Mouse (Mus musculus): ENCODE data around the gene Gm49325. TPM values are rescaled to one million over a fixed set of nuclear protein-coding genes. Genes with fewer than 3 reads are reported as not detected.
"Not testable (repeated sequence)": the region's sequence is repeated elsewhere in the genome, so short reads cannot be mapped to it uniquely, and the experiment has no call there.

Gm49325 gene
- polyA plus RNA-seq, 1 experiment from 2014 or later: not detected

DNA sequence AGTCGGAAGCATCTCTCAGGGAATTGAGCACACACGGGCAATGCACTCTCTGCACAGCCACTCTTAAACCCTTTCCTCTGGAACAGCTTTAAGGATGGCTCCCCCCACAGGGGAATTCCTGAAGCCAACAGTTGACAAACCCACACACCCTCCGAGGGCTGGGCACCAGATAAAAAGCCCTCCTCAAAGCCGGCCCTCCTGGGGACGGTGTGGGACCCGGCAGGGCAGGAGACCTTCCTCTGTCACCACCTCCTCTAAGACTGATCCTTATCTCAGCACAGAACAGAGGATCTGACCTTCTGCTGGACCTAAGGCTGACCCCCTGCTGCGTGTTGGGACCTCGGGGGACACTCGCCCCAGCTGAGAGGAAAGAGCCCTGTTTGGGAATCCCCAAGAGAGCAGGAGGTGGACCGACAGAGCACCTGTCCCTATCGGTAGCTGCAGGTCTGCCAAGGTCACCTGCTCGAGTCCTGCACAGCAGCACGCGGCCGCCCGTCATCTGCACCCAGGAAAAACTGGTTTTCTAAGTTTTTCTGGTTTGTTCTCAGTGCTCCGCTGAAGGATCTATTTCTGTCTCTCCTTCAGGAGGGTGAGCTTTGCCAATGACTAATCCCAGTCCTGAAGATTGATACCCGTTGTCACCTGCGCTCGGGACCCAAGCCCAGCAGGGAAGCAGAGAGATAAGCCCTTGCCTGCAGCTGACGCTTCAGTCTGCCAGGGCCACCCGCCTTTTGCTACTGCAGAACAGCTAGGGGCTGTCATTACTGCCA, 80.1 kb downstream of the Gm49325 start, which contains the start of gene Tspear:
Gene Tspear (plus strand): TSS at position 675 of the 770 bp plus-strand sequence.
- Histone ChIP-seq H3K36me3 (ENCODE audit: control insufficient read depth, insufficient read depth, low read length) (no peaks in the 10 kb centered on the region), H3K4me2 (ENCODE audit: low read depth, low read length, severe bottlenecking) (no peak within 1 kb of the TSS), H3K4me1 (replicated peaks; ENCODE audit: control insufficient read depth, insufficient read depth, low read length) (peaks cover 4% of the 10 kb centered on the region; the same call in 1 of the 2 replicates), H3K4me3 (ENCODE audit: low read depth, low read length) (no peak within 1 kb of the TSS), H3K9me3 (ENCODE audit: control insufficient read depth, low read length) (no peaks in the 10 kb centered on the region), H3K27me3 (ENCODE audit: control insufficient read depth, insufficient read depth, low read length) (peaks cover 13% of the 10 kb centered on the region), H3K9ac (ENCODE audit: low read length) (no peak within 1 kb of the TSS), H3K27ac (ENCODE audit: low read depth, low read length) (no peak within 1 kb of the TSS)
- DNase-seq (ENCODE audit: low spot score): peak; percentile 50
- no peak for ATAC-seq (replicated peaks; ENCODE audit: low FRiP score)
- 4% methylated on average over 22 of the region's 22 CpGs for WGBS

DNA sequence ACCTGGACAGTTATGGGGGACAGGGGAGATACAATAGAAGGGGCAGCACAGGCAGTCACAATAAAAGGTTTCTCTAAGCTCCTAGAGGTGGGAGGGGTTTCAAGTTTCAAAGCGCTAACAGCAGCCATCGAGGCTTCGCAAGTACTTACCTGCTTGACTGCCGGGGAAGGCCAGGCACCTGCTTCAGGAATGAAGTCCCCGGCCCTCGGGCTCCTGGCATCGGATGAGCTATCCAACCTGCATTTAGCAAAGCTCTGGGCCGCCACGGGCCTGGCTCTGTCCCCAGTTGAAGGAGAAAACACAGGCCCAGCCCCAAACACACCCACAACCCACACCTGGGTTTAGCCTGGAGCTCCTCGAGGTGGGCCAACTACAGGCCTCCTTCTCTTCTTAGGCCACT, 81.0 kb downstream of the Gm49325 start:
- 29% methylated on average over 10 of the region's 10 CpGs for WGBS
- H3K27me3 ChIP-seq (ENCODE audit: control insufficient read depth, insufficient read depth, low read length): peaks cover 13% of the 10 kb centered on the region
- H3K4me3 ChIP-seq (ENCODE audit: low read depth, low read length): no peak overlapping the region
- no peak overlapping the region for H3K27ac ChIP-seq (ENCODE audit: low read depth, low read length)
- no peaks in the 10 kb centered on the region for H3K36me3 ChIP-seq (ENCODE audit: control insufficient read depth, insufficient read depth, low read length)
- no peak overlapping the region for H3K4me2 ChIP-seq (ENCODE audit: low read depth, low read length, severe bottlenecking)
- no peak overlapping the region for H3K9ac ChIP-seq (ENCODE audit: low read length)
- ATAC-seq (replicated peaks; ENCODE audit: low FRiP score) (no peak), DNase-seq (ENCODE audit: low spot score) (no peak)
- no peaks in the 10 kb centered on the region for H3K9me3 ChIP-seq (ENCODE audit: control insufficient read depth, low read length)
- peaks cover 4% of the 10 kb centered on the region; the same call in 1 of the 2 replicates for H3K4me1 ChIP-seq (replicated peaks; ENCODE audit: control insufficient read depth, insufficient read depth, low read length)

DNA sequence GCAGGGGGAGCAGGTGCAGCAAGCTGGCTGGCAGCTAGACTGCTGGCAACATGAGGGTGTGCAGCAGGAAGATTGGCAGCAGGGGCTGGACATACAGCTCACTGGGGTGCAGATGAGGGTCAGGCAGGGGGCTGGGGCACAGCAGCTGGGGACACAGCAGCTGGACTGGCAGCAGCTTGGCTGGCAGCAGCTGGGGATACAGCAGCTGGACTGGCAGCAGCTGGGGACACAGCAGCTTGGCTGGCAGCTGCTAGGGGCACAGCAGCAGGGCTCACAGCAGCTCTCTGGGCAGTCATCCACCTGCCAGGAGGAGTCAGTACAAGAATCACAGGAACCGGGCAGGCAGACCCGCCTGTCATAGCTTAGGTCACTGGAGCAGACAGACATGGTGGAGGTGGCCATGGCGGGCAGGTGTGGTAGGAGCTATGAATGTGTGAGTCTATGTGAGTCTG, 84.4 kb downstream of the Gm49325 start, which contains the start of gene Gm19402:
Gene Gm19402 (minus strand): TSS at position 402 of the 452 bp plus-strand sequence.
- peaks cover 13% of the 10 kb centered on the region for H3K27me3 ChIP-seq (ENCODE audit: control insufficient read depth, insufficient read depth, low read length)
- DNase-seq (ENCODE audit: low spot score): not testable (repeated sequence)

More for the DNA sequence above, 84.4 kb downstream of the Gm49325 start, which contains the start of gene Gm19402:
- not testable (repeated sequence) for H3K9ac ChIP-seq (ENCODE audit: low read length); H3K4me2 ChIP-seq (ENCODE audit: low read depth, low read length, severe bottlenecking); ATAC-seq (replicated peaks; ENCODE audit: low FRiP score); H3K4me1 ChIP-seq (replicated peaks; ENCODE audit: control insufficient read depth, insufficient read depth, low read length); H3K27ac ChIP-seq (ENCODE audit: low read depth, low read length); H3K36me3 ChIP-seq (ENCODE audit: control insufficient read depth, insufficient read depth, low read length); H3K9me3 ChIP-seq (ENCODE audit: control insufficient read depth, low read length); H3K4me3 ChIP-seq (ENCODE audit: low read depth, low read length)
- 63% methylated on average over 3 of the region's 3 CpGs for WGBS

MicroRNA genes within 50 kb of the gene (microRNA counts, 519-probe panel; counts per million panel counts)
- 31.2 counts per million for microRNA mmu-miR-1930

Small RNA genes within 50 kb of the gene (microRNA-seq; reads per million reads assigned to microRNA genes)
- gene Mir1930 (ENCODE audit: insufficient number of aligned reads): 58.9 reads per million, percentile 29 among the genes with 10 or more reads in this experiment

Other genes starting within 250 kb of the Gm49325 start
- 6.2 TPM in 2 replicates for gene Adarb1, start 187.9 kb upstream of the Gm49325 start, polyA plus RNA-seq (2014; fragmentation: Nextera tagmentation; extraction: Ambion mirVana)
- gene Fam207a, start 90.4 kb upstream of the Gm49325 start, polyA plus RNA-seq (2014; fragmentation: Nextera tagmentation; extraction: Ambion mirVana): 40.6 and 41.9 TPM in 2 replicates
- gene Itgb2, start 75.9 kb upstream of the Gm49325 start, polyA plus RNA-seq (2014; fragmentation: Nextera tagmentation; extraction: Ambion mirVana): 1.2 and 1.3 TPM in 2 replicates
- gene Pttg1ip, start 24.5 kb upstream of the Gm49325 start, polyA plus RNA-seq (2014; fragmentation: Nextera tagmentation; extraction: Ambion mirVana): 69.0 and 73.8 TPM in 2 replicates
- 336 and 367 TPM in 2 replicates for gene Sumo3, start 100 bp upstream of the Gm49325 start, polyA plus RNA-seq (2014; fragmentation: Nextera tagmentation; extraction: Ambion mirVana)
- 76.7 and 78.1 TPM in 2 replicates for gene Ube2g2, start 16.1 kb downstream of the Gm49325 start, polyA plus RNA-seq (2014; fragmentation: Nextera tagmentation; extraction: Ambion mirVana)
- 1.4 and 1.5 TPM in 2 replicates for gene Tspear, start 80.4 kb downstream of the Gm49325 start, polyA plus RNA-seq (2014; fragmentation: Nextera tagmentation; extraction: Ambion mirVana)
- not detected in 2 replicates for gene Gm19402, start 84.6 kb downstream of the Gm49325 start, polyA plus RNA-seq (2014; fragmentation: Nextera tagmentation; extraction: Ambion mirVana)
- not detected in 2 replicates for gene Gm9508, start 91.0 kb downstream of the Gm49325 start, polyA plus RNA-seq (2014; fragmentation: Nextera tagmentation; extraction: Ambion mirVana)
- not detected in 2 replicates for gene Gm10272, start 100.4 kb downstream of the Gm49325 start, polyA plus RNA-seq (2014; fragmentation: Nextera tagmentation; extraction: Ambion mirVana)
- not detected in 2 replicates for gene Gm10024, start 105.3 kb downstream of the Gm49325 start, polyA plus RNA-seq (2014; fragmentation: Nextera tagmentation; extraction: Ambion mirVana)
- gene Gm10142, start 109.6 kb downstream of the Gm49325 start, polyA plus RNA-seq (2014; fragmentation: Nextera tagmentation; extraction: Ambion mirVana): not detected in 2 replicates
- gene Krtap12-1, start 114.4 kb downstream of the Gm49325 start, polyA plus RNA-seq (2014; fragmentation: Nextera tagmentation; extraction: Ambion mirVana): not detected in 2 replicates
- not detected in 2 replicates for gene Gm10100, start 120.3 kb downstream of the Gm49325 start, polyA plus RNA-seq (2014; fragmentation: Nextera tagmentation; extraction: Ambion mirVana)
- gene Gm18596, start 136.4 kb downstream of the Gm49325 start, polyA plus RNA-seq (2014; fragmentation: Nextera tagmentation; extraction: Ambion mirVana): not detected in 2 replicates
- not detected in 2 replicates for gene Gm9736, start 145.2 kb downstream of the Gm49325 start, polyA plus RNA-seq (2014; fragmentation: Nextera tagmentation; extraction: Ambion mirVana)
- not detected in 2 replicates for gene Gm3233, start 153.5 kb downstream of the Gm49325 start, polyA plus RNA-seq (2014; fragmentation: Nextera tagmentation; extraction: Ambion mirVana)
- gene Gm3238, start 165.1 kb downstream of the Gm49325 start, polyA plus RNA-seq (2014; fragmentation: Nextera tagmentation; extraction: Ambion mirVana): not detected in 2 replicates
- not detected in 2 replicates for gene Gm7138, start 170.7 kb downstream of the Gm49325 start, polyA plus RNA-seq (2014; fragmentation: Nextera tagmentation; extraction: Ambion mirVana)
- not detected in 2 replicates for gene Gm3250, start 176.3 kb downstream of the Gm49325 start, polyA plus RNA-seq (2014; fragmentation: Nextera tagmentation; extraction: Ambion mirVana)
- gene Gm7137, start 182.0 kb downstream of the Gm49325 start, polyA plus RNA-seq (2014; fragmentation: Nextera tagmentation; extraction: Ambion mirVana): not detected in 2 replicates
- not detected in 2 replicates for gene Gm9639, start 188.9 kb downstream of the Gm49325 start, polyA plus RNA-seq (2014; fragmentation: Nextera tagmentation; extraction: Ambion mirVana)
- gene Gm19668, start 192.9 kb downstream of the Gm49325 start, polyA plus RNA-seq (2014; fragmentation: Nextera tagmentation; extraction: Ambion mirVana): not detected in 2 replicates
- gene Gm9507, start 205.6 kb downstream of the Gm49325 start, polyA plus RNA-seq (2014; fragmentation: Nextera tagmentation; extraction: Ambion mirVana): not detected in 2 replicates
- not detected in 2 replicates for gene Gm2696, start 208.5 kb downstream of the Gm49325 start, polyA plus RNA-seq (2014; fragmentation: Nextera tagmentation; extraction: Ambion mirVana)
- not detected in 2 replicates for gene Krtap10-4, start 220.9 kb downstream of the Gm49325 start, polyA plus RNA-seq (2014; fragmentation: Nextera tagmentation; extraction: Ambion mirVana)
- gene Krtap10-10, start 229.8 kb downstream of the Gm49325 start, polyA plus RNA-seq (2014; fragmentation: Nextera tagmentation; extraction: Ambion mirVana): not detected in 2 replicates
- gene Gm36176, start 240.6 kb downstream of the Gm49325 start, polyA plus RNA-seq (2014; fragmentation: Nextera tagmentation; extraction: Ambion mirVana): not detected in 2 replicates
- gene Gm10318, start 246.7 kb downstream of the Gm49325 start, polyA plus RNA-seq (2014; fragmentation: Nextera tagmentation; extraction: Ambion mirVana): not detected in 2 replicates

Measured in forebrain, embryonic 11.5 days (tissue).